Mouse (Mus musculus) bone marrow macrophage, adult 2 months (primary cell): ENCODE measurements around the gene Gpr88.

ENCODE experiments used
- CTCF ChIP-seq: IDR thresholded peaks from 2 replicates; pipeline ENCODE4 v1.5.1; 2012; ENCODE audit warnings: low read depth, mild to moderate bottlenecking, low read length, moderate library complexity
- POLR2A ChIP-seq: IDR thresholded peaks from 2 replicates; pipeline ENCODE4 v1.6.1; 2012; ENCODE audit warnings: mild to moderate bottlenecking, low read depth, low read length, borderline replicate concordance

DNA sequence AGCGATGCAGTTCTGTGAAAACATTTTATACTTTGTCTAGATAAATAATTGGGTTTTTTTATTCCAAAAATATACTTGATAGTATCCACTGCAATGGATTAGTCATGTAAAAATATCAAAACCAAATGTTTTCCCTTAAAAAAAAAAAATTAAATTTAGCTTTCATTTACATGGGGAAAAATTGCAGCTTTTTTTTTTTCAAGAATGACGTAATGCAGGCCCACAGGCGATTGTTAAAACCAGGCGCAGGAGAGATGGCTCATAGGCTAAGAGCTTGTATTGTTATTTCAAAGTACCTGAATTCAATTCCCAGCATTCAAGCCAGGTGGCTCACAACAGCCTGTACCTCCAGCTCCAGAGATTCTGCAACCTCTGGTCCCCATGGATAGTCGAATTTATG is 25.9 kb downstream of the Gpr88 start:
- no peak for TF ChIP-seq POLR2A
- TF ChIP-seq CTCF = no peak
